Comparison of ENCODE assay signal across 24 mouse cellular contexts in the genomic region with DNA sequence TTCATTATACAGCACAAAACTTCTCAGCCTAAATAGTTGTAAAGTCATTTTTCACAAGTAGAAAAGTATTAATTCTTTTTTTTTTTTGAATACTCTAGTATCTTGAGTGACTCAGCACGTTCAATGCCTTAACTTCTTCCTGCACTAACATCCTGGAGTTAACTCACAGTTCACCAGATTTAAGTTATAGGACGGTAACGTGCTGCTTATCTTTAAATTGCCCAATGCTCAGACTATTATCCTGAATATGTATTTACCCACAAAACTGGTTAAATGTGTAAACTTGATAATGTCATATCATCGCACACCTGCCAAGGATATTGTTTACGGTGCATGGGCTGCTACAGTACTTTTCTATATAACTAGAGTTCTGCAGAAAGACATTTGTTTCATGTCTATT.
"Had no signal": no experiment of that assay in that cellular context is flagged by ENCODE, and none has a peak within 500 bp of the region (broad histone marks: within the 10 kb centered on the region; RNA-seq: fewer than 3 reads in every experiment).

No protein-coding gene starts in this region.

- H3K4me1 ChIP-seq: heart, embryonic 10.5 days; hindbrain, embryonic 10.5 days; hindbrain, embryonic 12.5 days; intestine, embryonic 15.5 days; limb, embryonic 13.5 days; limb, embryonic 15.5 days; liver, embryonic 12.5 days had no signal

- ATAC-seq: hindbrain, embryonic 16.5 days; inflammation-experienced regulatory T-cells, adult 6 months; intestine, embryonic 15.5 days; intestine, postnatal 0 days; liver, embryonic 12.5 days had no signal

- H3K27me3 ChIP-seq: heart, embryonic 12.5 days; hindbrain, embryonic 12.5 days; intestine, embryonic 15.5 days; limb, embryonic 13.5 days; limb, embryonic 15.5 days; liver, embryonic 12.5 days had no signal

- H3K9me3 ChIP-seq: heart, embryonic 10.5 days; heart, embryonic 12.5 days; hindbrain, embryonic 10.5 days; hindbrain, embryonic 12.5 days; intestine, embryonic 15.5 days; limb, embryonic 13.5 days; limb, embryonic 15.5 days; liver, embryonic 12.5 days had no signal

- H3K4me2 ChIP-seq: heart, embryonic 12.5 days; hindbrain, embryonic 12.5 days; hindbrain, embryonic 14.5 days; intestine, embryonic 15.5 days; limb, embryonic 13.5 days; limb, embryonic 15.5 days; liver, embryonic 12.5 days had no signal

- DNase-seq: gastrocnemius, adult 2 months; gastrocnemius, postnatal 10 days; gastrocnemius, postnatal 25 days; heart, adult 18-20 months; heart, postnatal 4 days; kidney, adult 18-20 months; kidney, adult 8-10 months; kidney, postnatal 14 days; layer of hippocampus, adult 9-11 months; layer of hippocampus, postnatal 36 days; left cerebral cortex, postnatal 4 days had no signal

- H3K36me3 ChIP-seq: heart, embryonic 10.5 days; heart, embryonic 12.5 days; hindbrain, embryonic 10.5 days; hindbrain, embryonic 12.5 days; intestine, embryonic 15.5 days; limb, embryonic 13.5 days; limb, embryonic 15.5 days; liver, embryonic 12.5 days had no signal

- H3K4me3 ChIP-seq: gastrocnemius, adult 2 months; heart, embryonic 10.5 days; heart, embryonic 12.5 days; hindbrain, embryonic 10.5 days; hindbrain, embryonic 12.5 days; intestine, embryonic 15.5 days; limb, embryonic 13.5 days; limb, embryonic 15.5 days; liver, embryonic 12.5 days had no signal

- H3K27ac ChIP-seq: gastrocnemius, adult 2 months; heart, embryonic 10.5 days; hindbrain, embryonic 10.5 days; hindbrain, embryonic 12.5 days; hindbrain, embryonic 14.5 days; intestine, embryonic 15.5 days; kidney, postnatal 0 days; limb, embryonic 13.5 days; limb, embryonic 15.5 days; liver, embryonic 12.5 days had no signal

- H3K9ac ChIP-seq: heart, embryonic 12.5 days; hindbrain, embryonic 12.5 days; hindbrain, embryonic 14.5 days; intestine, embryonic 15.5 days; limb, embryonic 13.5 days; limb, embryonic 15.5 days; liver, embryonic 12.5 days had no signal
